Mouse (Mus musculus) liver, embryonic 11.5 days (tissue): ENCODE results near the gene Stat1. TPM values are rescaled to one million over a fixed set of nuclear protein-coding genes. Genes with fewer than 3 reads are reported as not detected.

Experiments used
- ATAC-seq: fragments of 200-750 bp; cut with Nextera tagmentation; replicated peaks from 2 replicates; pipeline ENCODE4 v1.8.0; 2017; ENCODE audit warnings: moderate number of reproducible peaks, mild to moderate bottlenecking, moderate TSS enrichment, moderate library complexity; ENCODE audit not compliant: low FRiP score
- DNase-seq: peaks from one replicate; pipeline ENCODE4 v3.0.0-alpha.2; 2017; ENCODE audit warnings: low spot score
- H3K27ac ChIP-seq: fragments of 300-500 bp; sonication (generic); 2 replicates; pipeline ENCODE4 v1.5.1; 2014; ENCODE audit warnings: mild to moderate bottlenecking, low read depth, low read length, control low read depth
- H3K27me3 ChIP-seq: fragments of 300-500 bp; sonication (generic); replicated peaks from 2 replicates; pipeline ENCODE4 v1.6.1; 2014; ENCODE audit warnings: low read length, mixed read lengths; ENCODE audit not compliant: control insufficient read depth, insufficient read depth
- H3K36me3 ChIP-seq: fragments of 300-500 bp; sonication (generic); 2 replicates; pipeline ENCODE4 v1.6.1; 2014; ENCODE audit warnings: mild to moderate bottlenecking, low read length, moderate library complexity, mixed read lengths; ENCODE audit not compliant: control insufficient read depth, insufficient read depth
- H3K4me1 ChIP-seq: fragments of 300-500 bp; sonication (generic); replicated peaks from 2 replicates; pipeline ENCODE4 v1.6.1; 2014; ENCODE audit warnings: low read length, mixed read lengths; ENCODE audit not compliant: control insufficient read depth, insufficient read depth
- H3K4me2 ChIP-seq: fragments of 300-500 bp; sonication (generic); 2 replicates; pipeline ENCODE4 v1.6.1; 2014; ENCODE audit warnings: mild to moderate bottlenecking, control low read depth, moderate library complexity
- H3K4me3 ChIP-seq: fragments of 300-500 bp; sonication (generic); 2 replicates; pipeline ENCODE4 v1.5.1; 2014; ENCODE audit warnings: low read depth, low read length, control low read depth
- H3K9ac ChIP-seq: fragments of 300-500 bp; sonication (generic); 2 replicates; pipeline ENCODE4 v1.6.1; 2014; ENCODE audit warnings: low read depth, low read length, control low read depth
- H3K9me3 ChIP-seq: fragments of 300-500 bp; sonication (generic); 2 replicates; pipeline ENCODE4 v1.6.1; 2016; ENCODE audit warnings: low read length, inconsistent platforms, mixed read lengths; ENCODE audit not compliant: control insufficient read depth
- WGBS: fragments of 180-500 bp; shearing (Covaris S2); extraction: QIAGEN DNeasy Blood & Tissue Kit; methylation state at CpG from one replicate; pipeline ENCODE4 v1.1.7; 2014; 5-methylcytosine and 5-hydroxymethylcytosine counted together
- polyA plus RNA-seq: library from polyadenylated mRNA; unstranded; fragments of >200 nt; fragmentation: Nextera tagmentation; extraction: Ambion mirVana; gene quantifications from 2 replicates; pipeline ENCODE4 v1.2.1, GENCODE M21; 2014

Stat1 gene
- polyA plus RNA-seq, 1 experiment from 2014 or later, result 17.8 TPM

DNA sequence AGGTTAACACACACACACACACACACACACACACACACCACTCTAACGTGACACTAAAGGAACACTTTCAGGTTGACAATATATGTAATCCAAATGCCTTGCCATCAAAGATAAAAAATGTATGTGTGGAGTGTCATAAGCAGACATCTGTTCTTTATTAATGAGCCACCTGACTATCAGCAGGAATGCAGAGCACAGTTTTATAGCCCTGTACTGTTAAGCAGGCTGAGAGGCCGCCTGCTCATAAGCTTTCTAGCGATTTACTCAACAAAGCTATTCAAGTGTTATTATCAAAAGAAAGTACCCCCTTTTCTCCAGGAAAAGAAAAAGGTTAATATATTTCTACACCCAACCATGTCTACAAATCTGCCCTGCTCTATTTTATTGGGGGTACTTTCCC is 56.7 kb downstream of the Stat1 start:
- H3K9ac ChIP-seq, result no peak overlapping the region
- H3K4me3 ChIP-seq, result no peak overlapping the region
- H3K9me3 ChIP-seq, result no peaks in the 10 kb centered on the region
- no peak overlapping the region for H3K27ac ChIP-seq
- no peaks in the 10 kb centered on the region for H3K27me3 ChIP-seq
- no peak overlapping the region for H3K4me2 ChIP-seq
- H3K4me1 ChIP-seq, result 0 out of 2 replicates have a peak, but pooled peaks cover 2% of the 10 kb centered on the region
- DNase-seq (no peak), ATAC-seq (no peak)
- H3K36me3 ChIP-seq, result no peaks in the 10 kb centered on the region
- WGBS, result 74% methylated on average over 3 of the region's 3 CpGs

DNA sequence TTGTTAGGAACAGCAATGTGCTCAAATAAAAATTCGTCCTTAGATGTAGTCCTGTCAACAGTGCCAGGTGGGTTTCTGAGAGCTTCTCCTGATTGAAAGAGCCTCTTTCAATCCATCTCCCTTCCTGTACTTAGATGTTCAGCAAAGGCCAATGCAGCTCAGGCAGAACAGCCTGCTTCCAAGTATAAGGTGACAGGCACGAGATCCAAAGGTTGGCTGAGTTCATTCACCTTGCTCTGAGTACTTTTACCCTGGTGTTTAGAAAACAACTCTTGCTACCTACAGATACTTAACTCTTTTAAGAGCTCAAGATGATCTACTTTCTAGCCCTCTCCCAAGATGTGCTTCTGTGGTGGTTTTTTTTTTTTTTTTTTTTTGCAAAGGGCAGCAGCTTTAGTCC is 57.8 kb downstream of the Stat1 start:
- Histone ChIP-seq H3K9me3 (no peaks in the 10 kb centered on the region), H3K4me3 (no peak overlapping the region), H3K4me1 (no peaks in the 10 kb centered on the region), H3K4me2 (no peak overlapping the region), H3K27ac (no peak overlapping the region), H3K36me3 (no peaks in the 10 kb centered on the region), H3K27me3 (no peaks in the 10 kb centered on the region), H3K9ac (no peak overlapping the region)
- WGBS, result 73% methylated on average over 2 of the region's 2 CpGs
- no peak for DNase-seq
- ATAC-seq, result no peak

DNA sequence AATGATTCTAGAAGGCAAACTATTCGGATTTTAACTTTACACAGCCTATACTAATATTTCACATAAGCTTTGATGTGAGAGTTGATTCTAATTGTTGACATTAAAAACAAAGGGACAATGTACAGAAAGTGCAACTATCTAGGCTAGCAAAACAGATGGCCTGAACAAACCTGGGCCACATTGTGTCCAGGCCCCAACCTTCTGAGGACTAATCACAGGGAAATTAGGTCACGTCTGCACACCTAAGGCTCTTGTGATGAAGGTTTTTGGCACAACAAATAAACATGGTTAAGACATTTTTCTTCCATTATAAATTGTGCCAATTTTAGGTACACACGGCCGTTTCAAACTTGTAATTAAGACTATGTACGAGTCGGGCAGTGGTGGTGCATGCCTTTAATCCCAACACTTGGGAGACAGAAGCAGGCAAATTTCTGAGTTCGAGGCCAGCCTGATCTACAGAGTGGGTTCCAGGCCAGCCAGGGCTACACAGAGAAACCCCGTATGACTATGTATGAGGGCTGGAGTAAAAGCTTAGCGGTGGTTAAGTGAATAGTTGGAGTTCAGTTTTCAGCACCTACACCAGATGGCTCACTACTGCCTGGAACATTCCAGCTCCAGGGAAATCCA is 60.8 kb downstream of the Stat1 start:
- no peak overlapping the region for H3K9ac ChIP-seq
- H3K27ac ChIP-seq, result no peak overlapping the region
- WGBS, result 90% methylated on average over 9 of the region's 9 CpGs
- no peaks in the 10 kb centered on the region for H3K4me1 ChIP-seq
- no peak for ATAC-seq
- H3K4me2 ChIP-seq, result no peak overlapping the region
- no peaks in the 10 kb centered on the region for H3K36me3 ChIP-seq
- no peaks in the 10 kb centered on the region for H3K27me3 ChIP-seq
- DNase-seq, result no peak
- no peak overlapping the region for H3K4me3 ChIP-seq
- H3K9me3 ChIP-seq, result no peaks in the 10 kb centered on the region

DNA sequence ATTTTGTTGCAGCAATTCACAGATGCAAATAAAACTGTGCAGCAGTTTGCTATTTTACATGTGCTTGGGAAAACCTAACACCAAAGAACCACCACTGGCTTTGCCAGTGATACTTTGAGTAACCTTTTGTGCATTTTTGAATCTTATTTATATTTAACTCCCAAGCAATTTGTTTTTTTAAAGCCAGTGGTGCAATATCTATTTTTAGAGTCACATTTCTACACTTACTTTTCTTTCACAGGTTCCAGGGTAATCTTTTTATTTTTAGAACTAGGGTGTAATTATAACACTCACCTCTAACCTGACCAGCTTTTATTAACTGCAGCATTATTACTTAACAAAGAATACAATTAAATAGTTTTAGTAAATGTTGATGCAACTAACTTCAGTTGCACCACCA is 62.8 kb downstream of the Stat1 start:
- no peak overlapping the region for H3K9ac ChIP-seq
- no peak overlapping the region for H3K27ac ChIP-seq
- H3K4me3 ChIP-seq, result no peak overlapping the region
- ATAC-seq, result no peak
- no peaks in the 10 kb centered on the region for H3K36me3 ChIP-seq
- H3K27me3 ChIP-seq, result no peaks in the 10 kb centered on the region
- no peaks in the 10 kb centered on the region for H3K9me3 ChIP-seq
- no peak for DNase-seq
- no peak overlapping the region for H3K4me2 ChIP-seq
- H3K4me1 ChIP-seq, result no peaks in the 10 kb centered on the region

DNA sequence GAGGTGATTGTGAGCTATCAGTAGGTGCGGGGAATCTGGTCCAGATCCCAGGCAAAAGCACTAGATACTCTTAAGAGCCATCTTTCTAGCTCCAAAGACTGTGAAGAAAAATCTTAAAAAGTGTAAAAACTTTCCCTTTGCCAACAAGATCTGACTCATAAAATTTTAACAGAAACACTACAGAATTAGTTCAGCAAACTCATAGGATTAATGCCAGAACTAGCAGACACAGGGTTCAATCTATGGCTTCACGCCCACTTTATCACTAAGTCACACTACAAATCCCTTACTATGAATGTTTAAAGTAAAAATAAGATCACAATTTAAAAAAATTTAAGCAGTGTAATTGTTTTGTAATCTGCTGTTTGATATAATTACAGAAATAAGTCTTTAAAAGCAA is 63.8 kb downstream of the Stat1 start:
- no peak for ATAC-seq
- no peak overlapping the region for H3K4me3 ChIP-seq
- no peak for DNase-seq
- peaks cover 2% of the 10 kb centered on the region; the same call in 1 of the 2 replicates for H3K36me3 ChIP-seq
- no peaks in the 10 kb centered on the region for H3K9me3 ChIP-seq
- no peaks in the 10 kb centered on the region for H3K4me1 ChIP-seq
- H3K9ac ChIP-seq, result no peak overlapping the region
- H3K4me2 ChIP-seq, result no peak overlapping the region
- H3K27me3 ChIP-seq, result no peaks in the 10 kb centered on the region
- H3K27ac ChIP-seq, result no peak overlapping the region
- 81% methylated on average over 2 of the region's 2 CpGs for WGBS

Other genes with a start within 250 kb of the Stat1 start
- gene Myo1b, start 203.4 kb upstream of the Stat1 start, polyA plus RNA-seq, result 26.4 and 27.0 TPM in 2 replicates
- 2.6 TPM in 2 replicates for gene Stat4, start 132.3 kb upstream of the Stat1 start, polyA plus RNA-seq
- 23.6 and 24.3 TPM in 2 replicates for gene Gls, start 113.8 kb downstream of the Stat1 start, polyA plus RNA-seq